Mouse (Mus musculus) intestine, embryonic 14.5 days (tissue): ENCODE measurements around the gene Ncoa3. TPM values are rescaled to one million over a fixed set of nuclear protein-coding genes. Genes with fewer than 3 reads are reported as not detected.
A peak's percentile ranks its signal among the peaks of the same experiment; 100 is the strongest.

ENCODE experiments used
- ATAC-seq: fragments of 200-750 bp; cut with Nextera tagmentation; replicated peaks from 2 replicates; pipeline ENCODE4 v1.8.0; 2017; ENCODE audit warnings: low read depth, moderate number of reproducible peaks, moderate TSS enrichment, moderate library complexity; ENCODE audit not compliant: low FRiP score, low TSS enrichment
- DNase-seq: peaks from one replicate; pipeline ENCODE4 v3.0.0-alpha.2; 2018; ENCODE audit warnings: low spot score
- H3K27ac ChIP-seq: fragments of 300-500 bp; sonication (generic); 2 replicates; pipeline ENCODE4 v1.5.1; 2014; ENCODE audit warnings: low read depth, mild to moderate bottlenecking, control low read depth
- H3K27me3 ChIP-seq: fragments of 300-500 bp; sonication (generic); replicated peaks from 2 replicates; pipeline ENCODE4 v1.6.1; 2014; ENCODE audit warnings: low read length, control low read depth; ENCODE audit not compliant: control insufficient read depth, insufficient read depth
- H3K36me3 ChIP-seq: fragments of 300-500 bp; sonication (generic); 2 replicates; pipeline ENCODE4 v1.6.1; 2014; ENCODE audit warnings: low read length, control low read depth; ENCODE audit not compliant: control insufficient read depth, insufficient read depth
- H3K4me1 ChIP-seq: fragments of 300-500 bp; sonication (generic); replicated peaks from 2 replicates; pipeline ENCODE4 v1.6.1; 2014; ENCODE audit warnings: low read length, control low read depth, mixed read lengths; ENCODE audit not compliant: control insufficient read depth, insufficient read depth
- H3K4me2 ChIP-seq: fragments of 300-500 bp; sonication (generic); 2 replicates; pipeline ENCODE4 v1.6.1; 2014; ENCODE audit warnings: low read length
- H3K4me3 ChIP-seq: fragments of 300-500 bp; sonication (generic); 2 replicates; pipeline ENCODE4 v1.5.1; 2014; ENCODE audit warnings: low read depth, low read length, control low read depth, mixed read lengths
- H3K9ac ChIP-seq: fragments of 300-500 bp; sonication (generic); 2 replicates; pipeline ENCODE4 v1.6.1; 2014; ENCODE audit warnings: mild to moderate bottlenecking, low read length
- H3K9me3 ChIP-seq: fragments of 300-500 bp; sonication (generic); 2 replicates; pipeline ENCODE4 v1.6.1; 2016; ENCODE audit warnings: low read length, control low read depth; ENCODE audit not compliant: control insufficient read depth
- whole genome bisulfite sequencing: fragments of 180-500 bp; shearing (Covaris S2); extraction: QIAGEN DNeasy Blood & Tissue Kit; methylation state at CpG from one replicate; pipeline ENCODE4 v1.1.7; 2014; 5-methylcytosine and 5-hydroxymethylcytosine counted together
- polyA plus RNA-seq: library from polyadenylated mRNA; unstranded; fragments of >200 nt; fragmentation: Nextera tagmentation; extraction: Ambion mirVana; gene quantifications from 2 replicates; pipeline ENCODE4 v1.2.1, GENCODE M21; 2014

Ncoa3 gene
- polyA plus RNA-seq, 1 experiment from 2014 or later: 15.9 TPM

DNA sequence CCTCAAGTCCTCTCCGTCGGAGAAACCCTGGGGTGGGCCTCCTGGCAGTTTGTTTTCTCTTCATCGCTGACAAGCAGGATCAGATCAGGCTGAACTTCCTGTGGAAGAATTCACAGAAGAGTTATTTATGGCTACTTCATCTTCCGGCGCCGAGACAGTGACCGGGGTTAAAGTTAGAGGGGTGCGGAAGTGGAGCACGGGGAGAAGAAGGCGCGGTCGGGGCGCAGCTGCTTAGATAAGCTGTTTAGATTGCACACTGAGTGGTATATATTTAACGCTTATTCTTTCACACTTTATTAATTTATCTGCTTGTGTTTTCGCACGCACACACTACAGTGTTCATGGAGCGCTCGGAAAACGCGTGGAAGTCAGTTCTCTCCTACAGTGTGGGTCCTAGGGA, 37.6 kb upstream of the Ncoa3 start:
- Histone ChIP-seq H3K4me2 (peak overlapping the region; percentile 26), H3K27me3 (no peaks in the 10 kb centered on the region), H3K9ac (peak overlapping the region; percentile 14; the same call in 1 of the 2 replicates), H3K27ac (peak overlapping the region; percentile 74), H3K9me3 (no peaks in the 10 kb centered on the region), H3K4me1 (peaks cover 14% of the 10 kb centered on the region), H3K4me3 (no peak overlapping the region), H3K36me3 (no peaks in the 10 kb centered on the region)
- no peak; the same call in 1 of the 2 replicates for ATAC-seq
- peak; percentile 69 for DNase-seq
- 23% methylated on average over 20 of the region's 20 CpGs for WGBS

DNA sequence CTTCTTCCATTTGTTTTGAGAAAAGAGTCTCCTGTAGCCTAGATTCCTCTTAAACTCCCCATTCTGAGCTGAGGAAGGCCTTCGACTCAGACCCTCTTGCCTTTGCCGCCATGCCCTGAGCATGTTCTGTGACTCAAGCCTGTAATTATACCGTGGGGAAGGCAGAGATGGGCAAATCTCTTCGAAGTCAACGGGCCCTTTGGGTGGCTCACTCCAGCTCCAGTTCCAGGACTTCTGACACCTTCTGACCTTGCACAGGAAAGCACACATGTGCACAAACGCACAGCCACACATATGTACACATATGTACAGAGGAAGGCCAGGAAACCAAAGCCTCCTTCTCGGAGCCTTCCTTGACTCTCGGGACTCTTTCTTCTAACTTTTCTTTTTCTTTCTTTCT, 37.0 kb upstream of the Ncoa3 start:
- Histone ChIP-seq H3K4me1 (peaks cover 14% of the 10 kb centered on the region), H3K4me3 (no peak overlapping the region), H3K27me3 (no peaks in the 10 kb centered on the region), H3K9ac (no peak overlapping the region), H3K27ac (peak overlapping the region; percentile 74), H3K36me3 (no peaks in the 10 kb centered on the region), H3K4me2 (peak overlapping the region; percentile 26), H3K9me3 (no peaks in the 10 kb centered on the region)
- ATAC-seq (no peak), DNase-seq (no peak)
- WGBS: 80% methylated on average over 8 of the region's 8 CpGs

DNA sequence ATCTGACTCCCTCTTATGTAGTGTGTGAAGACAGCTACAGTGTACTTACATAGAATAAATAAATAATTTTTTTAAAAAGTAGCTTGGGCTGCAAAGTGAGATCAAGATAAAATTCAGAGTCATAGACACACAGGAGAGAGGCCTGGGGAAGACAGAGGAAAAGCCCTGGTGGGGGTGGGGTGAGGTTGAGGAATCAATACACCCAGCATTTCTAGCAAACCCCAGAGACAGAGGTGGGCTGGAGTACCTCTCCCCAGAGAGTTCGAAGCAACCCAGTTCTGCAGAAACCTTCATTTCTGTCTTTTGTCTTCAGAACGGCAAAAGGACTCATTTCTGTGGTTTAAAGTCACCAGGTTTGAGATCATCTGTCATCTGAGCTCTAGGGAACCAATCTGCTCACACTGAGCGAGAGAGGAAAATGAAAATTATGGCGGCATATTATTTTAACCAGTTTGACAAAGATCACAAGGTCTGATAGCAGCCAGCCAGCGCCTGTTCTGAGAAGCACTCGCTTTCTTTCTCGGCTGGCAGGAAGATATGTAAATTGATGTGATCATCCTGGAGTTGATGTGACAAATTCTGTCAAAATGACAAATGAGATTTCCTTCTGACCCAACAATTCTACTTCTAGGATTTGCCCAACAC, 36.2 kb upstream of the Ncoa3 start:
- H3K4me1 ChIP-seq: peaks cover 14% of the 10 kb centered on the region
- no peak overlapping the region for H3K4me3 ChIP-seq
- no peak overlapping the region for H3K27ac ChIP-seq
- H3K9ac ChIP-seq: no peak overlapping the region
- no peaks in the 10 kb centered on the region for H3K36me3 ChIP-seq
- ATAC-seq: no peak
- DNase-seq: no peak
- H3K27me3 ChIP-seq: no peaks in the 10 kb centered on the region
- 73% methylated on average over 7 of the region's 7 CpGs for WGBS
- no peaks in the 10 kb centered on the region for H3K9me3 ChIP-seq
- no peak overlapping the region for H3K4me2 ChIP-seq

DNA sequence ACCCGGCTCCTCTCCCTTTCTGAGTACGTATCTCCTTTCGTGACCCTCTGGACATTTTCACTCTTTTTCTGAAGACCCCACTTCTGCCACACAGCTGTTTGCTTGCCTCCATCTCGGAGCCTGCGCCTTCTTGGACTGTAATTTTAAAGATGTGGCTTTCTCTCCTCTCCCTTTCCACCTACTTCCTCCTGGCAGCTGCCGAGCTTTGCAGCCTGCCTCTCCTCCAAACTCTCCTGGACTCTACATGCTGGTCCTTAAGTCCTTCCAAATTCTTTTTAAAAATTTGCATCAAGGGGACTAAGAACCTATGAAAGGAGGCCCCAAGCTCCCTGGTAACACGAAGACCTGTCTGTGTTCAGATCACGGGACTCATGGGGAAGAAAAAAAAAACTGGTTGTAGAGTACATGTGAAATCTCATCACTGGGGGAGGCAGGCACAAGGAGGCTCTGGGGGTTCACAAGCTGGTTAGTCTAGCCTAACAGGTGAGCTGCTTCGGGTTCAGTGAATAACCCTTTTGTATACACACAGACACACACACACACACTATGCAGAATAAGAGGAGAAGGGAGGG, 35.1 kb upstream of the Ncoa3 start:
- Histone ChIP-seq H3K9ac (no peak overlapping the region), H3K27me3 (no peaks in the 10 kb centered on the region), H3K9me3 (no peaks in the 10 kb centered on the region), H3K4me3 (no peak overlapping the region), H3K27ac (no peak overlapping the region), H3K36me3 (no peaks in the 10 kb centered on the region), H3K4me1 (peaks cover 11% of the 10 kb centered on the region), H3K4me2 (no peak overlapping the region)
- ATAC-seq (no peak), DNase-seq (no peak)
- 65% methylated on average over 9 of the region's 9 CpGs for WGBS

DNA sequence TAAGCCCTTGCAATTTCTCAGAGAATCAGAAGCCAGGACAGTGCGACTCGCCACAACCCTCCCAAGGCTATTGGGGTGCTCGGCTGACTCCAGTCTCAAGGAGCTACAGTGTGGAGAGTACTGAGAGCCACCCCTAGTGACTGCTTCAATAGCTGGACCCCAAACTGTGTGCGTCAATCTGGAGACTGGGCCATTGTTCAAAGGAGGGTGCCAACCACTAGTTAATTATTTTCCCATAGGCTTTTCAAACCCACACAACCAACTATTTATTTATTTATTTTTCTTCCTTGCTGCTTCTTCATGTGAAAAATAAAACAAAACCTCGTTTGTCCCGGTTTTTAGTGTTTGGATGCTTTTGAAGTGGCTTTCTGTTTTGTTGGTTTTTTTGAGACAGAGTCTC, 33.9 kb upstream of the Ncoa3 start:
- Histone ChIP-seq H3K4me1 (peaks cover 11% of the 10 kb centered on the region), H3K27me3 (no peaks in the 10 kb centered on the region), H3K4me2 (no peak overlapping the region), H3K36me3 (no peaks in the 10 kb centered on the region), H3K4me3 (no peak overlapping the region), H3K27ac (no peak overlapping the region), H3K9me3 (no peaks in the 10 kb centered on the region), H3K9ac (no peak overlapping the region)
- ATAC-seq: no peak
- 87% methylated on average over 6 of the region's 6 CpGs for WGBS
- DNase-seq: no peak

DNA sequence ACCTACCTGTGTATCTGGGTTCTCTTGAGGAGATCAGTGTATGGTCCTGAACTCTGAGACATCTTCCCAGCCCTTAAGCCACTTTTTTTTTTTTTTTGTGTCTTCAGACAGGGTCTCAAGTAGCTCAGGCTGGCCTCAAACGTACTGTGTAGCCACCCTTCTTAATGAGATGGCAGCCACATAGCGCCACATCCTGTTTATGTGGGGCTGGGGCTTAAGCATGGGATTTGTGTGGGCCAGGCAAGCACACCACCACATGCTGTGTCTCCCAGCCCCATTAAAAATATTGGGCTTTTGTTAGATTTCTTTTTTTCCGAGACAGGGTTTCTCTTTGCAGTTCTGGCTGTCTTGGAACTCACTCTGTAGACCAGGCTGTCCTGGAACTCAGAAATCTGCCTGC, 31.7 kb upstream of the Ncoa3 start:
- Histone ChIP-seq H3K9ac (no peak overlapping the region), H3K4me2 (no peak overlapping the region), H3K36me3 (no peaks in the 10 kb centered on the region), H3K4me3 (no peak overlapping the region), H3K27me3 (no peaks in the 10 kb centered on the region), H3K9me3 (no peaks in the 10 kb centered on the region), H3K27ac (no peak overlapping the region), H3K4me1 (no peaks in the 10 kb centered on the region)
- no peak for ATAC-seq
- WGBS: 82% methylated on average over 3 of the region's 3 CpGs
- no peak for DNase-seq

DNA sequence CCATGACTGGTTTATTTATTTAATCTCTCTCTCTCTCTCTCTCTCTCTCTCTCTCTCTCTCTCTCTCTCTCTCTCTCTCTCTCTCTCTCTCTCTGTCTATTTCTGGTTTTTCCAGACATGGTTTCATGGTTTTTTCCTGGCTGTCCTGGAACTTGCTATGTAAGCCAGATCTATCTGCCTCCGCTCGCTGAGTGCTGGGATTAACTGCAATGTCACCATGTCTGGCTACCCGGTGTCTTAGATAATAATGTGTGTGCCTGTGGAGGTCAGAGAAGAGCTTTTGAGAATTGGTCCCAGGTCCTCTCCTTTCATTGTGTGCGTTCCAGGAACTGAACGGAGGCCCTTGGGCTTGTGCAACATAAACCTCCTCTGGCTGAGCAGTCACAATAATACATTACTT, 29.6 kb upstream of the Ncoa3 start:
- Histone ChIP-seq H3K27me3 (no peaks in the 10 kb centered on the region), H3K4me2 (no peak overlapping the region), H3K9ac (no peak overlapping the region), H3K9me3 (no peaks in the 10 kb centered on the region), H3K27ac (no peak overlapping the region), H3K4me1 (0 out of 2 replicates have a peak, but pooled peaks cover 3% of the 10 kb centered on the region), H3K4me3 (no peak overlapping the region), H3K36me3 (no peaks in the 10 kb centered on the region)
- whole genome bisulfite sequencing: 87% methylated on average over 5 of the region's 5 CpGs
- ATAC-seq (no peak), DNase-seq (no peak)

DNA sequence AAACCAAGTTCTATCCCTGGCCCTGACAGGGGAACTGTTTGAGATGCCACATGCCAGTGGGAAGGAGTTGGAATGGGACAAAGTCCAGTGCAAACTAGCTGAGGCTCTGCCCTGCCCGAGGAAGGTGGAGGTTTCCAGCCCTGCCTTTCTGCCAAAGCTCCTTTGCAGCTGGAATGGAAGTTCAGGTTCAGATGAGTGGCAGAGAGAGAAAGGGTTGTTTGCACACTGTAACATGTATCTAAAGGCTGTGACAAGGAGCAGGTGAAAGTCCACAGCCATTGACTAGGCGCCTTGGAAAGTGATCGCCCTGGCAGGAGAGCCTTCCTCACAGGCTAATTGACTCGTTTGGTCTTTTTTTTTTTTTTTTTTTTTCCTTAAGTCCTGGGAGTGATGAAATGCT, 28.3 kb upstream of the Ncoa3 start:
- H3K4me1 ChIP-seq: peaks cover 7% of the 10 kb centered on the region
- H3K27me3 ChIP-seq: no peaks in the 10 kb centered on the region
- 41% methylated on average over 4 of the region's 4 CpGs for WGBS
- H3K9me3 ChIP-seq: no peaks in the 10 kb centered on the region
- DNase-seq: no peak
- no peaks in the 10 kb centered on the region for H3K36me3 ChIP-seq
- H3K9ac ChIP-seq: no peak overlapping the region
- H3K27ac ChIP-seq: peak overlapping the region; percentile 33; the same call in 1 of the 2 replicates
- no peak overlapping the region for H3K4me2 ChIP-seq
- no peak overlapping the region for H3K4me3 ChIP-seq
- peak; percentile 53; the same call in 1 of the 2 replicates for ATAC-seq

DNA sequence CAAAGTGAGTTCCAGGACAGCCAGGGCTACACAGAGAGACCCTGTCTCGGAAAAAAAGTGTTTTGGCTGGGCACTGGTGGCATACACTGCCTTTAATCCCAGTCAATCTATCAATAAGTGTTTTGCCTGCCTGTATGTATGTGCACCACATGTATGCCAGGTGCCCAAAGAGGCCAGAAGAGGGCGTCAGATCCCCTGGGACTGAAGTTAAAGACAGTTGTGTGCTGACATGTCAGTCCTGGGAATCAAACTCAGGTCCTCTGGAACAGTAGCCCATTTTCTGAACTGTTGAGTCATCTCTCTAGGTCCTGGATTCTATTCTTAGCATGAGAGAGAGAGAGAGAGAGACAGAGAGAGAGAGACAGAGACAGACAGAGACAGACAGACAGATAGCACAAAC, 25.4 kb upstream of the Ncoa3 start:
- Histone ChIP-seq H3K4me1 (peaks cover 7% of the 10 kb centered on the region), H3K27ac (no peak overlapping the region), H3K4me3 (no peak overlapping the region), H3K4me2 (no peak overlapping the region), H3K36me3 (no peaks in the 10 kb centered on the region), H3K27me3 (no peaks in the 10 kb centered on the region), H3K9me3 (no peaks in the 10 kb centered on the region), H3K9ac (no peak overlapping the region)
- 84% methylated on average over 2 of the region's 2 CpGs for WGBS
- DNase-seq (no peak), ATAC-seq (no peak)
